Mouse (Mus musculus): ENCODE data around the gene Bean1. TPM values are rescaled to one million over a fixed set of nuclear protein-coding genes. Genes with fewer than 3 reads are reported as not detected.
A peak's percentile ranks its signal among the peaks of the same experiment; 100 is the strongest.

The Bean1 gene
- total and polyA plus RNA-seq, 2 experiments from 2014 or later, result 9.2 to 32.5 TPM

DNA sequence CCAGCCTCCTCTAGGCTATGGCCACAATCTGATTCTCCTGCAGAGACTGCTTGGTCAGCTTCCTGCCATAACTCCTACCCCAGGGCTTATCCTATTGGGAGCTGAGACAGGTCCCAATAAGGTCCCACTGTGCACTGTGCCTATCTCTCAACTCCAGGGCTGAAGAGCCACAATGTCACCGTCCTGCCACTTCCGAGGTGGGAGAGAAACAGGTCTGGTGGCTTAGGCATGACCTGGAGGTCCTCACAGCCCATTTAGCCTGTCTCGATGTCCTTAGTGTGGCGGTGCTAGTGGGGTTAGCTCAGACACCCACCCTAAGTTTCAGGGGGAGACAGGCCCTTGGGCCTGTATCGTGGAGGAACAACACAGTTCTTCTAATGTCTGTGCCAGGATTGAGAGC is 47.4 kb downstream of the Bean1 start:
- Histone ChIP-seq H3K4me1 (ENCODE audit: insufficient read depth, low read length) (no peaks in the 10 kb centered on the region), H3K36me3 (ENCODE audit: insufficient read depth, low read length) (0 out of 2 replicates have a peak, but pooled peaks cover 2% of the 10 kb centered on the region), H3K4me3 (ENCODE audit: low read length) (no peak overlapping the region), H3K9ac (replicated peaks; ENCODE audit: low read length) (no peak overlapping the region), H3K27ac (no peak overlapping the region), H3K9me3 (ENCODE audit: low read length) (no peaks in the 10 kb centered on the region), H3K4me2 (ENCODE audit: low read depth, low read length) (no peak overlapping the region), H3K27me3 (ENCODE audit: insufficient read depth, low read length) (no peaks in the 10 kb centered on the region)
- 91% methylated on average over 5 of the region's 5 CpGs for WGBS
- no peak for DNase-seq (ENCODE audit: low spot score)
- no peak for TF ChIP-seq CTCF (IDR thresholded peaks at IDR 0.05; ENCODE audit: low read depth)
- no peak for ATAC-seq

DNA sequence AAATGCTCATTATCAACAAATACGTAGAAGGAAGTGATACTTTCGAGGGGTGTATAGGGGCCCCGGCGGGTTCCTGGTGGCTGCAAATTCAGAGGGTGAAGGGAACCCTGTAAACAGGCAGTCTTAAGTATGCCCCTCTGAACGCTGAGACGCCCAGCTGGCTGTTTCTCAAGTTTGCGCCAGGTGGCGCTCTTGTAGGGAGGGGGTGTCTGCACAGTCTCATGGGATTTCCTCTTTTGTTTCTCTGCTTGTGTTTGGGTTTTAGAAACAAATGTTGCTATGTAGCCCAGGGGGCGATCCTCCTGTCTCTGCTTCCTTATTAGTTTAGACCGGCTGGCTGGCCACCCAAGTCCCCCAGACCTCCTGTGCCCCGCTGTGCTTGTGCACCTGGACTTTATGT is 48.8 kb downstream of the Bean1 start:
- TF ChIP-seq CTCF (IDR thresholded peaks at IDR 0.05; ENCODE audit: low read depth), result peak; percentile 64
- Histone ChIP-seq H3K4me3 (ENCODE audit: low read length) (no peak overlapping the region), H3K9ac (replicated peaks; ENCODE audit: low read length) (no peak overlapping the region), H3K27ac (no peak overlapping the region), H3K27me3 (ENCODE audit: insufficient read depth, low read length) (no peaks in the 10 kb centered on the region), H3K9me3 (ENCODE audit: low read length) (peaks cover under 1% of the 10 kb centered on the region; the same call in 1 of the 2 replicates), H3K4me1 (ENCODE audit: insufficient read depth, low read length) (no peaks in the 10 kb centered on the region), H3K4me2 (ENCODE audit: low read depth, low read length) (no peak overlapping the region), H3K36me3 (ENCODE audit: insufficient read depth, low read length) (0 out of 2 replicates have a peak, but pooled peaks cover 2% of the 10 kb centered on the region)
- WGBS, result 31% methylated on average over 11 of the region's 11 CpGs
- ATAC-seq (no peak), DNase-seq (ENCODE audit: low spot score) (peak; percentile 56)

DNA sequence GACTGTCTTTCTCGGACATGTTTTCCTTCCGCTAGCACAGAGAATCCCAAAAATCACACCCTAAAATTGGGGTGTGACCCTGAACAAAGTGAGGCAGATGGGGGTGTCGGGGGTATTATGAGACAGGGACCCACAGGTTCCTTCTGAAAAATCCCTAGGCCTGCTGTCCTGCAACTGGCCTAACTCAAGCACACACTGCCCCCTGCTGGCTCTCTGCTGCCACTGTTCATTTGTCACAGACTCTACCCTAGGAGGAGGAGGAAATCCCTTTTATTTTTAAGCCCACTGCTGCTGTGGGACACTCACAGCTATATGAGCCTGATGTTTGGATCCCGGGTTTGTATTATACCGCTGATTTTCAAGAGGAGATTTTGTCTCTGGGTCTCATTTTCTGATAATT is 49.6 kb downstream of the Bean1 start:
- no peaks in the 10 kb centered on the region for H3K4me1 ChIP-seq (ENCODE audit: insufficient read depth, low read length)
- peak; percentile 90 for TF ChIP-seq CTCF (IDR thresholded peaks at IDR 0.05; ENCODE audit: low read depth)
- no peak overlapping the region for H3K4me3 ChIP-seq (ENCODE audit: low read length)
- H3K4me2 ChIP-seq (ENCODE audit: low read depth, low read length), result no peak overlapping the region
- H3K27ac ChIP-seq, result no peak overlapping the region
- peaks cover 4% of the 10 kb centered on the region for H3K9me3 ChIP-seq (ENCODE audit: low read length)
- H3K9ac ChIP-seq (replicated peaks; ENCODE audit: low read length), result no peak overlapping the region
- WGBS, result 40% methylated on average over 5 of the region's 5 CpGs
- ATAC-seq (peak; percentile 72), DNase-seq (ENCODE audit: low spot score) (peak; percentile 87)
- H3K36me3 ChIP-seq (ENCODE audit: insufficient read depth, low read length), result peaks cover 5% of the 10 kb centered on the region; the same call in 1 of the 2 replicates
- no peaks in the 10 kb centered on the region for H3K27me3 ChIP-seq (ENCODE audit: insufficient read depth, low read length)

- DNase-seq (ENCODE audit: low spot score) (no peak), ATAC-seq (no peak)
- H3K9ac ChIP-seq (replicated peaks; ENCODE audit: low read length), result no peak overlapping the region
- TF ChIP-seq CTCF (IDR thresholded peaks at IDR 0.05; ENCODE audit: low read depth), result no peak
- no peaks in the 10 kb centered on the region for H3K4me1 ChIP-seq (ENCODE audit: insufficient read depth, low read length)
- WGBS, result 88% methylated on average over 5 of the region's 5 CpGs
- H3K27me3 ChIP-seq (ENCODE audit: insufficient read depth, low read length), result no peaks in the 10 kb centered on the region
- H3K4me3 ChIP-seq (ENCODE audit: low read length), result no peak overlapping the region
- H3K9me3 ChIP-seq (ENCODE audit: low read length), result peaks cover 4% of the 10 kb centered on the region
- no peak overlapping the region for H3K27ac ChIP-seq
- H3K4me2 ChIP-seq (ENCODE audit: low read depth, low read length), result no peak overlapping the region
- H3K36me3 ChIP-seq (ENCODE audit: insufficient read depth, low read length), result peaks cover 66% of the 10 kb centered on the region
These were observed 56.8 kb downstream of the Bean1 start for GRCm38 (mm10) chr8:104227048-104227447.

DNA sequence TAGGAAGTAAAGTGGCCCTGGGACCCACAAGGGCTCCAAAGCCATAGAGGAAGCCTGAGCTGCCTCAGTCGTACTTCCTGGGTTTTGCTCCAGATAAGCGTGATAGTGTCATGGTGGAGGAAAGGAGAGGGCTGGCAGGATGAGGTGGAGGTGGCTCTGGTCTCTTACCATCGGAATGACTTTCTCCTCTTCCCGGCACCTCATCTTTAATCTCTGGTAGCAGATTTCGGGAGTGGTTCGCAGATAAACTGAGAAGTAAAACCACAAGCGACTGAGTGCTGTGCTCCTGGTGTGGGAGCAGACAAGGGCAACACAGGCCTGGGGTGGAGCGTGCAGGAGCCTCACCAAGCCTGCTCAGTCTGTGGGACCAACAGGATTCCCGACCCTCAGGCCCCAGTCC is 60.1 kb downstream of the Bean1 start:
- H3K4me3 ChIP-seq (ENCODE audit: low read length), result no peak overlapping the region
- H3K27ac ChIP-seq, result no peak overlapping the region
- ATAC-seq, result no peak
- no peaks in the 10 kb centered on the region for H3K27me3 ChIP-seq (ENCODE audit: insufficient read depth, low read length)
- no peak for DNase-seq (ENCODE audit: low spot score)
- H3K36me3 ChIP-seq (ENCODE audit: insufficient read depth, low read length), result peaks cover 72% of the 10 kb centered on the region
- no peaks in the 10 kb centered on the region for H3K4me1 ChIP-seq (ENCODE audit: insufficient read depth, low read length)
- TF ChIP-seq CTCF (IDR thresholded peaks at IDR 0.05; ENCODE audit: low read depth), result no peak
- no peaks in the 10 kb centered on the region for H3K9me3 ChIP-seq (ENCODE audit: low read length)
- no peak overlapping the region for H3K9ac ChIP-seq (replicated peaks; ENCODE audit: low read length)
- WGBS, result 94% methylated on average over 9 of the region's 9 CpGs
- H3K4me2 ChIP-seq (ENCODE audit: low read depth, low read length), result no peak overlapping the region

DNA sequence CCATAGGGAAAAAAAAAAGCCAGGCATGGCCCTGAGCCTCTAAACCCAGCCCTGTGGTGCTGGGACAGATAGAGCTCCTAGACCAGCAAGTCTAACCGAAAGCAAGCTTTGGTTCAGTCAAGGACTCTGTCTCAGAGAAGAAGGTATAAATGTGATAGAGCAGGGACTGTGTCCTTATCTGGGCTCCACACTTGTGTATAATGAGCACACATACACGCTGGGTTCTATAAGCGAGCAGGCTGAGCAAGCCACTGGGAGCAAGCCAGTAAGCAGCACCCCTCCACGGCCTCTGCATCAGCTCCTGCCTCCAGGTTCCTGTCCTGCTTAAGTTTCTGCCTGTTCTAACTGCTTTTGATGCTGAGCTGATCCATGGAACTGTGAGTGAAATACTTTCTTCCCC is 61.8 kb downstream of the Bean1 start:
- Histone ChIP-seq H3K4me3 (ENCODE audit: low read length) (no peak overlapping the region), H3K4me1 (ENCODE audit: insufficient read depth, low read length) (no peaks in the 10 kb centered on the region), H3K9ac (replicated peaks; ENCODE audit: low read length) (no peak overlapping the region), H3K9me3 (ENCODE audit: low read length) (no peaks in the 10 kb centered on the region), H3K27me3 (ENCODE audit: insufficient read depth, low read length) (no peaks in the 10 kb centered on the region), H3K36me3 (ENCODE audit: insufficient read depth, low read length) (peaks cover 69% of the 10 kb centered on the region), H3K4me2 (ENCODE audit: low read depth, low read length) (no peak overlapping the region), H3K27ac (no peak overlapping the region)
- no peak for TF ChIP-seq CTCF (IDR thresholded peaks at IDR 0.05; ENCODE audit: low read depth)
- WGBS, result 99% methylated on average over 4 of the region's 4 CpGs
- DNase-seq (ENCODE audit: low spot score), result no peak
- ATAC-seq, result no peak

- peaks cover 69% of the 10 kb centered on the region for H3K36me3 ChIP-seq (ENCODE audit: insufficient read depth, low read length)
- H3K4me2 ChIP-seq (ENCODE audit: low read depth, low read length), result no peak overlapping the region
- no peaks in the 10 kb centered on the region for H3K4me1 ChIP-seq (ENCODE audit: insufficient read depth, low read length)
- no peaks in the 10 kb centered on the region for H3K27me3 ChIP-seq (ENCODE audit: insufficient read depth, low read length)
- WGBS, result 94% methylated on average over 5 of the region's 5 CpGs
- H3K9ac ChIP-seq (replicated peaks; ENCODE audit: low read length), result no peak overlapping the region
- H3K9me3 ChIP-seq (ENCODE audit: low read length), result no peaks in the 10 kb centered on the region
- ATAC-seq, result no peak
- no peak overlapping the region for H3K4me3 ChIP-seq (ENCODE audit: low read length)
- H3K27ac ChIP-seq, result no peak overlapping the region
- no peak for DNase-seq (ENCODE audit: low spot score)
- no peak for TF ChIP-seq CTCF (IDR thresholded peaks at IDR 0.05; ENCODE audit: low read depth)
These were observed 62.7 kb downstream of the Bean1 start for GRCm38 (mm10) chr8:104232919-104233318.
